Mouse (Mus musculus) thymus, postnatal 4 days (tissue): Measurements from ENCODE around the gene Gm20431.
"Not testable (repeated sequence)": the region's sequence is repeated elsewhere in the genome, so short reads cannot be mapped to it uniquely, and the experiment has no call there.

ENCODE experiments used
- DNase-seq: peaks from one replicate; pipeline ENCODE4 v3.0.0; 2021

Gm20431 gene

GRCm38 (mm10) chr2:167659177-167659846 is 2.0 kb downstream of the Gm20431 start:
- no peak for DNase-seq

GRCm38 (mm10) chr2:167658712-167659111 is 2.6 kb downstream of the Gm20431 start:
- no peak for DNase-seq

GRCm38 (mm10) chr2:167657973-167658372 is 3.3 kb downstream of the Gm20431 start:
- no peak for DNase-seq

GRCm38 (mm10) chr2:167656629-167657478 is 4.4 kb downstream of the Gm20431 start:
- peak; percentile 87 for DNase-seq

- DNase-seq, result no peak
Observed at GRCm38 (mm10) chr2:167654911-167655600, 6.2 kb downstream of the Gm20431 start.

GRCm38 (mm10) chr2:167652694-167653093 is 8.6 kb downstream of the Gm20431 start:
- DNase-seq, result no peak

- DNase-seq, result no peak
Observed at GRCm38 (mm10) chr2:167651622-167652021, 9.7 kb downstream of the Gm20431 start.

- DNase-seq, result no peak
Observed at GRCm38 (mm10) chr2:167649290-167650032, 11.8 kb downstream of the Gm20431 start.

GRCm38 (mm10) chr2:167646411-167646810 is 14.9 kb downstream of the Gm20431 start:
- DNase-seq, result no peak

GRCm38 (mm10) chr2:167643356-167644052 is 17.8 kb downstream of the Gm20431 start:
- not testable (repeated sequence) for DNase-seq

GRCm38 (mm10) chr2:167642164-167642563 is 19.1 kb downstream of the Gm20431 start:
- DNase-seq, result no peak

GRCm38 (mm10) chr2:167641337-167641736 is 20.0 kb downstream of the Gm20431 start:
- peak; percentile 71 for DNase-seq

GRCm38 (mm10) chr2:167640279-167640678 is 21.0 kb downstream of the Gm20431 start:
- peak; percentile 86 for DNase-seq

- DNase-seq, result no peak
Observed at GRCm38 (mm10) chr2:167634865-167635512, 26.3 kb downstream of the Gm20431 start.

- peak; percentile 96 for DNase-seq
Observed at GRCm38 (mm10) chr2:167634338-167634770, 26.9 kb downstream of the Gm20431 start.

- DNase-seq, result no peak
Observed at GRCm38 (mm10) chr2:167633537-167633872, 27.8 kb downstream of the Gm20431 start.

GRCm38 (mm10) chr2:167632731-167633536 is 28.4 kb downstream of the Gm20431 start:
- no peak for DNase-seq

- DNase-seq, result peak; percentile 99
Observed at GRCm38 (mm10) chr2:167631591-167632448, 29.5 kb downstream of the Gm20431 start, which contains the start of gene Ube2v1. Ube2v1 (minus strand) TSS chr2:167632095.

GRCm38 (mm10) chr2:167631181-167631590 is 30.1 kb downstream of the Gm20431 start:
- peak; percentile 60 for DNase-seq

GRCm38 (mm10) chr2:167630421-167630820 is 30.9 kb downstream of the Gm20431 start:
- no peak for DNase-seq
